Mouse (Mus musculus) R1 (cell line): ENCODE data around the gene Vamp3.

Source experiments
- DNase-seq: peaks from one replicate; pipeline ENCODE4 v3.0.0-alpha.2; 2018; ENCODE audit warnings: low read depth, low spot score

The Vamp3 gene

GRCm38 (mm10) chr4:151057347-151058321 lies at the start of gene Vamp3:
Gene Vamp3, minus strand, starts transcription at chr4:151057963.
- peak; percentile 97 for DNase-seq

DNA sequence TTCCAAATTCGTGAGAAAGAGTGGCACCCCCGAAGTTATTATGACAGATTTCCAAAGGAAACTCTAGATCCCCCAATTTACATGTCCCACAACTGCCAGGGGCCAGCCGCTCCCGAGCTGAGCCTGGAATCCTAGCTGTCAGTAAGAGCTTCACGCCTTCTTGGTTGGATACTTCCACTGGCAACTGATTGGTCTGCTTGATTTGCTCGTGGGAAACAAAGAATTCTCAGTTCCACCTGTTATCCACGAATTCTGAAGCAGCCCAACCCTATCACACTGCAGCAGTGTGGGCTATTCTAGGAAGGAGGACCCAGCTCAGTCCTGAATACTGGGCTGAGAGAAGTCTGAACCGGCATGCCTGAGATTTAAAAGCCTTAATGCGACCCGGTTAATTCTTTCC lies 48.7 kb upstream of the Vamp3 start:
- no peak for DNase-seq

DNA sequence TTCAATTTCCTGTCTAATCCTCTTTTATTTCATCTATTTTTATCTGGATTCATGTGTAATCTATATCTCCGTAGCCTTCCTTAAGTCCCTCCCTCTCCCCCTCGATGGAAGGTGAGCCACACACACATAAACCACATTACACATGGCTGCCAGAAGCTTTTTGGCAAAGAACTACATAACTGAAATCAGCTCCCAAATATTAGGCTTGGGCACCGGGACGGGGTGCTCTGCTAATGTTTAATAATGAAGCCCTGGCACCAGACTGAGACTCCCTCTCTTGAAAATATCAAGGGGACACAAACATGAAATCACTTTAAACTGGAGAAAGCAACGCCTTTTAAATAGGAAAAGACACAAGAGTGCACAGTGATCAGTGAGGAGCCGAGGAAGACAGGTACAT lies 48.1 kb upstream of the Vamp3 start:
- no peak for DNase-seq

- DNase-seq, result no peak
Observed at GRCm38 (mm10) chr4:151104147-151104546, 46.4 kb upstream of the Vamp3 start.

DNA sequence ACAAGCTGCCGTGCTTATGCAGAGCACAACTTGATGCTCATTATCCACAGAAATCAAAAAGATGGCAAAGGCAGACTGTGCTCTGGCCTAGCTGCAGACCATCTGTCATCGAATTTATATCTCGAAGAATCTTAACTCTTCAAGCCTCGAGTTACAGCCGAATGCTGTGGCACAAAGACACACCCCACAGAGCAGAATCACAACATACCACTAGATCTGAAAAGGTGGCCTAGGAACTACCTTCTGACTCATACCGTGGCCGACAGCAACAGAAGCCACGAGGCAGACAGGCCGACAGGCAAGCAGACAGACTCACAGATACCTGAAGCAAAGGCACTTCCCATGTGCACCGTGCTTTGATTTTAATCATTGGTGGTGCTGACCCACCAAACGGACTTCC lies 45.9 kb upstream of the Vamp3 start:
- DNase-seq, result no peak

DNA sequence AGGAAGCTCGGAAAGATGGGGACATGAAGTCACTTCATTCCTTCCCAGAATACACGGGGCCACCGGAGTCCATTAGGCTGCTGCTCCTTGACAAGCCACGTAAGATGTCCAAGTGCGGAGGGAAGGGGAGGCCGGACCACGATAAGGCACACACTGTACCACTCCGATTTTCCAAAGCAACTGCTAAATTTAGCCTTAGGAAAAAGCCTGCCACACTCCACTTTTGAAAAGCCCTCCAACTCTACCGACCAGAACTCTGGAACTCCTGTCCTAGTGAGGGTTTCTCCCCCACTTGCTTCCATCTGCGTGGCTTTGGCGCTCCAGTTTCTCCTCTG lies 39.3 kb upstream of the Vamp3 start:
- no peak for DNase-seq

- no peak for DNase-seq
Observed at GRCm38 (mm10) chr4:151096334-151097103, 38.8 kb upstream of the Vamp3 start.

DNA sequence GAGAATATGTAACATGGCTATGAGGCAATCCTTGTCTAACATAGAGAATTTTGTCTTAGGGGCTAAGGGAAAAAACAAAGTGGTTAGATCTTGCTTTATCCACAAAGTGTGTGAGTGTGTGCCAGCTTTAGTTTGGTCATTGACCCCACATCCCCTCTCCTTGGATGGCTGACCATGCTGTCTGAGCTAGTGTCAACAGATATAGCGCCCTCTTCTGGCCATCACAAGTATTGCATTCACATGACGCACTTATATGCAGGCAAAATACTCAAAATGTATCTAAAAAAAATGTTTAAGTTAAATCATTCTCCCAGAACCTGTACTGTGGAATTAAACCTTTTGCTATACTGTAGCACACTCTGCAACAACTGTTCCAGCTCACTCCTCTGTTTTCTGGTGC lies 37.4 kb upstream of the Vamp3 start:
- DNase-seq, result peak; percentile 76

GRCm38 (mm10) chr4:151089270-151089669 lies 31.5 kb upstream of the Vamp3 start, which contains the start of gene Gm13090:
Gene Gm13090, plus strand, starts transcription at chr4:151089570.
- no peak for DNase-seq

GRCm38 (mm10) chr4:151088819-151089218 lies 31.1 kb upstream of the Vamp3 start:
- DNase-seq, result no peak

GRCm38 (mm10) chr4:151087358-151087757 lies 29.6 kb upstream of the Vamp3 start:
- no peak for DNase-seq

DNA sequence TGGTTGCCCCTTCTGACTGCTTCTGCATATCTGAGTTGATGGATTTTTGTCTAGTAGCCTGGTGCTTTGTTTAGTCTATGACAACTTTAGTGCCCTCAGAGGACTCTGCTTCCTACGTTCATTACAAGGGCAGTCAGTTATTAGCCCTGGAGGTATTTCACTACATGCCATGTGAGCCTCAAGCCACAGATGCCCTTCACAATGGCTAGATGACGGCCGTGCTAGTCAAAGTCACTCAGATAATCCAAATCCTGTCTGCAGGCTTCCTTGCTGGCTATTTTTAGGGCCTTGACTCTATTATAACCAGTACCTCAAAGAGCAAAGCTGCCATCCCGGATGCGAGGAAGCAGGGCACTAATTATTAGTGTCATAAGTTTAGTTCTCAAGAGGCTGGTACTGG lies 25.3 kb upstream of the Vamp3 start:
- no peak for DNase-seq

- no peak for DNase-seq
Observed at GRCm38 (mm10) chr4:151081977-151082376, 24.2 kb upstream of the Vamp3 start.

DNA sequence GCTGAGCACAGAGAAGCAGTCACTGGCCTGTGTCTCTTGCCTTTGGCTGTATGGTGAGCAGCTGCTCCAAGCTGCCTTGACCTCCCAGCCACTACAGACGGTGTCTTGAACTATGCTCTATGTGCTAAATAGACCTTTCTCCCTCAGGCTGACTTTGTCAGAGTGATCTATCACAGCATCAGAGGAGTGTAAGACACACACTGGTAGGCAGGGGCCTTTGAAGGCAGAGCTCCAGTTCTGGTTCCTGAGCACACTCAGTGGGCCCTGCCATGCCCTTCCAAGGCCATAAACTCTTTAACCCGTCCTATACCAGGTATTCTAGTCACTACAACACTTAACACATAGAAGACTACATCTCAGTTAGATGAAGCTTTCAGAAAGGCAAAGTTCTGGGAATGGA lies 23.6 kb upstream of the Vamp3 start:
- no peak for DNase-seq

- DNase-seq, result no peak
Observed at GRCm38 (mm10) chr4:151074817-151075216, 17.1 kb upstream of the Vamp3 start.

GRCm38 (mm10) chr4:151073108-151073744 lies 15.5 kb upstream of the Vamp3 start:
- DNase-seq, result peak; percentile 72

- no peak for DNase-seq
Observed at GRCm38 (mm10) chr4:151070962-151071361, 13.2 kb upstream of the Vamp3 start.

GRCm38 (mm10) chr4:151068751-151069150 lies 11.0 kb upstream of the Vamp3 start:
- DNase-seq, result no peak

- DNase-seq, result peak; percentile 10
Observed at GRCm38 (mm10) chr4:151059566-151059965, 1.8 kb upstream of the Vamp3 start.

GRCm38 (mm10) chr4:151058634-151059033 lies 871 bp upstream of the Vamp3 start:
- DNase-seq, result no peak

- DNase-seq, result no peak
Observed at GRCm38 (mm10) chr4:151051162-151051561, 6.6 kb downstream of the Vamp3 start.

- no peak for DNase-seq
Observed at GRCm38 (mm10) chr4:151046524-151046923, 11.2 kb downstream of the Vamp3 start.
